Mouse (Mus musculus) right cerebral cortex, adult 2 months (tissue): ENCODE measurements at regions not wholly inside any gene's neighbourhood (a gene's known extent, or its start where the extent isn't known, plus 50 kb on each side); places are given as distances from the start of the nearest gene placed in this dataset.

ENCODE experiments used
- DNase-seq, 2 experiments: peaks; one replicate each; pipeline ENCODE4 v3.0.0; 2021 to 2022; ENCODE audit warnings: low spot score in 2 of 2

DNA sequence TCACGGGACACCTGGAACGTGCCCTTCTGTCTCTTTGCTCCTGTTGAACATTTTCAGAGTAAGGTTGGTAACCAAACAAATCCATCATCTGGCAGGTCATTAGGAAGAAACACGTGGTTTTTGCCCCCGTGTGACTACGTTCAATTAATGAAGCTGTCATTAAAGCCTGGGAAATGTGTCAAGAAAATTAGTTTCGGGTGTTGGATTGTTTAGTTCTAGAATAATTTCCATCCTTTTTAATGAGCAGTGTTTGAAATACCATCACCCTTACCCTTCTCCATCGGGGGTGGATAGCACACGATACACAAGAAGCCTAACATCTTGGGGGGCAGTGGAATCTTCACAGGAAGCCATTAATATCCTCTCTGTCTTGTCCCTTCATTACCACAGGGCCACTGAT, 107.7 kb downstream of the Far1 start:
- no peak for DNase-seq

- DNase-seq: no peak
Observed at GRCm38 (mm10) chr7:113621898-113622510, 108.4 kb downstream of the Far1 start.

DNA sequence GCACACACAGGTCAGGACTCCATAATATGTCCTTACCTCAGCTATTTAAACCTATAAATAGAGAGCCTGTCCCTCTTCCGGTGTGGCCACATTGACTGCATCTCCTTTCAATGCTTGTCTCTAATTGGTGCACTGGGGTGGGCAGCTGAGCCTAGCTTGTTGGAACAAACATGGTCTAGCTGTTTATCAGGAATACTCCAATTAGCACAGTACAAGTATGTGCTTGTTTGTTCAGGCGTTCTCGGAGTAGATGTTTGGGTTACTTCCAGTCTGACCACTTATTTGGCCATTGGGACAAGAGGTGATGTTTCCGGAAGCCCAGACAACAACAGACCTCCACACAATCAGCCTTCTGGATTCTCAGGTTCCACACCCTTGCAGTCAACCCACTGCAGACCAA, 109.7 kb downstream of the Far1 start:
- no peak for DNase-seq

- DNase-seq: no peak
Observed at GRCm38 (mm10) chr7:113623962-113624361, 110.3 kb downstream of the Far1 start.

DNA sequence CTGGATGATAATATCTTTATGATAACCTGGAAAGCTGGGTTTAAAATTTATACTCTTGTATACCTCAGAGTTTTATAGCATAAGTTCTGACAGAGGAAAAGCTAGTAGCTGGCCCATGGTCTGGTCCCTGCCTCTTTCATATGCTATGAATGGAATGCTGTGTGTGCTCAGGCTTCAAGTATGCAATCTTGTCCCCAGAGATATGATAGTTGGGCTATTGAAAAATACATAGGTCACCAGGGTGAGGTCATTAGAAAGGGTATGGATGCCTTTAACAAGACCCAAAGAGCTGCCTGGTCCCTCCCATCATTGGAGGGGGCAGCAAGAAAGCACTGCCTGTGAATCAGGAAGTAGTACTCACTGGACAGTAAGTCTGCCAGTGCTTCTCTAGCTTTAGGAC, 113.1 kb downstream of the Far1 start:
- no peak for DNase-seq

GRCm38 (mm10) chr7:113637011-113637600, 123.5 kb downstream of the Far1 start:
- no peak for DNase-seq

DNA sequence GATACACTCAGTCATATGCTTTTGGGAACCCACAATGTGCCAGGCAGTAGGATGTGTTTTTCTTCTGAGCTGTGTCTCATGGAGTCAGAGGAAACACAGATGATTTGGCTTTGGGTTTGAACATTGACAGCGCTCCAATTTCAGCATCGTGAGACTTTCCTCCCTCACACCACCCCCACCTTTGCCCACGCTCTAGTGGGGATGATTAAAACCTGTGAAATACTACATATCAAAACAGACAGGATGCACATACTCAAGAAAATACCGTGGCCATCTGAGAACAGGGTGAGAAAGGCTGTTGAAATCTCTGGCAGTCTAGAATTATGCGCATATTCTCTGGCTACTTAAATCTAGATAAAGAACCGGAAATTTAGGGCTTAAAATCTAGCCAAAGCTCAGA, 124.5 kb downstream of the Far1 start:
- peak; percentile 73 to 81 for DNase-seq

DNA sequence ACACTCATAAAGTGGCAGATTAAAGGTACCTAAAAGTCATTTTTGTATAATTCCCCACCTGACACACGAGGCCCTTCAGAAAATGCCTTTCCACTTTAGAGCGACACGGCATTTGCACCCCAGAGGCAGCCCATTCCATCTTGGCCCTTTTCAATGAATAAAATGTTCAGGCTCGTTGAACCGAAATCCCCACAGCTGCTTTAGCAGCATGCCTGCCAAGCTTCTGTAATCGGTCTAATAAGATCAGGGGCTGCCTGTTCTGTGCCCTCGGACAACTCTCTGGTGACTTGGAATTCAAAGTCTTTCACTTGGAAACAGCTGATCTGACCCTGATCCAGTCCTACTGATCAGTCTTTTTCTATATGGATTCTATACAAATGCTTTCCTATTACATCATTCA, 123.3 kb upstream of the Spon1 start:
- no peak for DNase-seq

- DNase-seq: no peak
Observed at GRCm38 (mm10) chr7:113650631-113651030, 115.2 kb upstream of the Spon1 start.

- no peak for DNase-seq
Observed at GRCm38 (mm10) chr7:113651696-113652095, 114.1 kb upstream of the Spon1 start.

DNA sequence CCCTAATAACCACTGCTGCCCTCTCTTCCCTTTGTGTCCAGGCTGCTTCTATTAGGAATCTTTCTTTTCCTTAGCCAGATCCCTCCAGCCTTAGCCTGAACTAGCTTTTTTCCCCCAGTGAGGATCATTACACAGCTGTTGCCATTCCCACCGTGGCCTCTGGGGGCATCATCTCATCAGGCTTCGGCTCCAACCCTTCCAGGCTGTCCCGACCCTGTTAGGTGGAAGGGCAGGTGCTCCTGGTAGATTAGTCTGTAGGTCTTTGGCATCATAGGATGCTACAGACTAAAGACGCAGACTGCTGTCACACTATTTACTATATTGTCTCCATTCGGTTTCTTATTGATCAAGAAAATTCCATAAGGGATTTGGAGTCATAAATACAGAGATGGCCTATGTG, 112.7 kb upstream of the Spon1 start:
- peak; percentile 25 to 51 for DNase-seq

- DNase-seq: no peak
Observed at GRCm38 (mm10) chr7:113655336-113655735, 110.5 kb upstream of the Spon1 start.

DNA sequence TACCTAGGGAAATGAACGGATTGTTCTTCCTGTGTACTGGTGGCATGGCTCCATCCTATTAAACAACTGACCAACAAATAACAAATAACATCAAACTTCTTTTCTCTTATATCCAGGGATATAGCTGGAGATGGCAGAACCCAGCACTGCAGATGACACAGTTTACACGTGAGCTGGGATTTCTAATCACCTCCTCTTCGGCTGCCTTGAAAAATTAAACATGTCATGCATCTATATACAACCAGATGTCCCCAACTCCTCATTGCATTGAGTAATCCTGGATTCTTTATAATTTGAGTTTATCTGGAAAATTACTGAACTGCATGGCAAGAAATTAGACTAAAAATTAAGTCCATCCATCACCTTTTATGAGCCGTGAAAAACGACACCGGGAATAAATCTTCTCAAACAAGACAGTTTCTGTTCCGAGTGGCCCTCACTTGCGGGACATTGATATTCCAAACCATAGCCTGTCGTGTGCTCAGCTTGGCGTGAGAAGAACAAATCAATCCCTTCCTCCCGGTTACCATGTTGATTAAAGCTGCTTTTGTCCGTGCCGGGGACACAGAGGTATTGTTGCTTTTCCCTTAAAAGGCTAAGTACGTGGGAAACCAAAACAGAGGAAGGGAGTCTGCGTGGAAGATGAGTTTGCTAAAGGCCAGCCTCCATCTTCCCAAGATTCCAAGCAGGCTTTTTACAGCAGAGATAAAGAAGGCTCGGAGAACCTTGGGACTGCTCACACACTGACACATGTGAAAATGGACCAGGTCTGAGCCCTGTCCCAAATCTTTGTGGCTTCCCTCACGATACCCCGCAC, 92.8 kb upstream of the Spon1 start:
- peak in 1 of 2 experiments; percentile 7 for DNase-seq

GRCm38 (mm10) chr7:113673596-113673956, 92.2 kb upstream of the Spon1 start:
- DNase-seq: peak; percentile 46 to 56

DNA sequence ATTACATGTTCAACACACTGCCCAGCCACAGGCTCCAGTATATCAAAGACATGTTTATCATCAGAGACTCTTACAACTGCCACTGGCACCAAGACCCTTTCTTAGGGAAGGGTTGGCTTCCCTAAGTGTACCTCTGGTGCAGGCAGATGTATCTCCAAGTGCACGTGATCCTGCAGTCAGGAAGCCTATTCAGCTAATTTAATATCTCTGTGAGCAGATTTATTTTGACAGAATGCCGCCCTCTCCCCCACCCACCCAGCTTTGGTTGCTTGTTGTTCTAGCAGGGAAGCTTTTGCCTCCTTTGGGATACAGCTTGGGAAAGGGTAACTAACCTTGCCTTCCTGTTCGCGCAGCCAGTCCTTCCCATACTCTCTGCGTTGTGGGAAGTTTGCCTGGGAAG, 83.5 kb upstream of the Spon1 start:
- DNase-seq: peak; percentile 10

DNA sequence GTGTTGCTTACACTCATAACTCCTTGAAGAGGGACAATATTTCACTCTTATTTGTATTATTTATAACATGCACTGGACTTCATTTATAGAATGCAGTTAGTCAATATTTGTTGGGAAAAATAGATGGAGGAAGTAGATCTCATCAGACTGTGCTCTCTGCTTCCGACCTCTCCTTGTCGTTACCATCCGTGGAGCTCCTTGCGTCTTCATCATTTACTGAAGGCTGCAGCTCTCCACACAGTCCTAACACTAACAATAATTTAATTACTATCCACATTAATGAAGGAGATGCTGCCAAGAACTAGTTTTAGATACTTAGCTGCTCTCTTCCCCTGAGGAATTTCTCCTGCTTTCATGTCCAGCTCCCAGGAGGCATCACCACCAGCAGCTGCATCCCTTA, 80.4 kb upstream of the Spon1 start:
- DNase-seq: no peak

DNA sequence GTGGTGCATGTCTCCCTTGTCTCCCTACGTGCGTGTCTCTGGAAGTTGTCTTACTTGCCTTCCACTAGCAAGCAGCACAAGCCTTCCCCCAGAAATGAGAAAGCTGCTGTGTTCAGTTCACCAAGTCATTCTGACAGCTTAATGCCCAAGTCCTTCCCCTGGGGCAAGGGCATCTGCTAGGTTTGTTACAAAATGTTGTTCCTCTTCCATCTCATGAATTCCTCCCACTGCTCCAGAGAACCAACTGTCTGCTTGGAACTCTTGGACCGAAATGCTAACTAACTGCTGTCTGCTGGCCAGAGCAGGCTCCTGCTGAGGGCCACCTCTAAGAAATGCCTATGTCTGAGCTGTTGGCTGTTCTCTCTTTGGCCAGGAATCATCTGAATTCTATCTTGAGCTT, 79.3 kb upstream of the Spon1 start:
- DNase-seq: no peak

- DNase-seq: no peak
Observed at GRCm38 (mm10) chr7:113687566-113687965, 78.2 kb upstream of the Spon1 start.

DNA sequence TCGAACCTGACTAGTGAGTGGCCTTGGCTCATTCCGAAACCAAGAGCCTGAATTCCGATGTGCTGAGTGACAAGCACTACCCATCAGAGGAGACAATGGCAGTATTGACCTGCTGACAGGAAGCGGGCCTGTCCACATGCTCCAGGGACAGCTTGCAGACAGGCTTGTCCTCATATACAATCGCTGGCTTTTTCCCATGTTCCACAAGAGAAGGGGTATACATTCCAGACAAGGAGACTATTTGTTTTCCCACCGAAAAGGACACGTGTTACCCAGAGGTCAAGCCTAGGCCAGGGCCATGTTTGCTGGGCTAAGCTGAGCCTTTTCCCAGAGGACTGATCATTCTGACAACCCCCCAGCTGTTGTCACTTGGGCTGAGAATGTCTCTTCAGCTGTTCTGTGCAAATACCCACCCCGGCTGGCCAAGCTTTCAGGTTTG, 77.5 kb upstream of the Spon1 start:
- DNase-seq: no peak

- no peak for DNase-seq
Observed at GRCm38 (mm10) chr7:113688717-113689116, 77.1 kb upstream of the Spon1 start.

DNA sequence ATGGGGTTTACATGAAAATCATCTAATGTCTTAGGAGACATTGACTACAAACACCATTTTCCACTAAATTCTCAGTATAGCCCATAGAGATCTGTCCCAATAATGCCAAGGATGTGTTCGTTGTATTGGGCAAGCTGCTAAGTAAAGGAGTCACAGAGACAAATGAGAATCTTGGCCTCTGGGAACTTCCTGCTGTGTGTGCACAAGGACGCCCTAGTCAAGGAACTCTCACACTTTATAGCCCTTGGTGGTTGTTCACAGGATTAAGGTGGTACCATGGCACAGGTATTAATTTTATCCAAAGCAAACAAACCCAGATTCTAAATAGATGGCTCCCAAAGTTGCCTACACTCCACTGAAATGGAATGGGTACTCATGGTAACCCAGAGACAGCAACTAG, 76.7 kb upstream of the Spon1 start:
- no peak for DNase-seq

DNA sequence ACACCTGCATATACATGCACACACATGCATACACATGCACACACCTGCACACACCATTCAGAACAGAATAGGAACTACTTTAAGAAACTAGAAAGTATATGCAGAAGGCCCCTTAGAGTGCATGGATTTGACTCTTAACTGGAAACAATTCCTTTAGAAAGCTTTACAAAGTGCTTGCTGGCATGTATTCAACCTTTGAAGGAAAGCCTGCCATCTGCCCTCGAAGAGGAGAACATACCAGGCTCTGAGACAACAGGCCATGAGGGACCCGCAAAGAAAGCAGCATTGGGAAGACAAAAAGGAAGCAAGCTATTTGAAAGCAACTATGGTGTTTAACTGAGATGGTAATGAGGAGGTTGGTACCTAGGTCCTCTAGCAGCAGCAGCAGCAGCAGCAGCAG, 74.0 kb upstream of the Spon1 start:
- DNase-seq: no peak

GRCm38 (mm10) chr7:113693526-113693925, 72.3 kb upstream of the Spon1 start:
- DNase-seq: no peak
